Mouse (Mus musculus) ovary, adult 18-20 months (tissue): Measurements from ENCODE around the gene Eif2s2.

ENCODE experiments used
- DNase-seq: peaks from one replicate; pipeline ENCODE4 v3.0.0; 2022; ENCODE audit warnings: low spot score, mixed read lengths

The Eif2s2 gene

DNA sequence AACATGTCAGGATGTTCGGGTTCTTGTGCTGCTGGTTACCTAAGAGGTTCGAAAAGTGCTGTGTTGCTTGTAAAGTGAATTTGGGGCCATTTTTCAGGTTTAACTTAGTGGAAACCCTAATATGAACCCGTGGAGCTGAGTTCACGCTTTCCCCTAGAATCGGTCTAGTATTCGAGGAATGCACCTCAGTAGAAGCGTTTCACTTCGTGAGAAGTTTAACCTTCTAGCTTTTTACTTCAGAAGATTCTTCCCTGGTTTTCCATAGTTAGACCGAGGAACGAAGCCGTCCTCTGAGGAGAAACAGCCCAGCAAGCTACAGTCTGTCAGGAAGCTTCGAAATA lies 280 bp upstream of the Eif2s2 start:
- no peak for DNase-seq

DNA sequence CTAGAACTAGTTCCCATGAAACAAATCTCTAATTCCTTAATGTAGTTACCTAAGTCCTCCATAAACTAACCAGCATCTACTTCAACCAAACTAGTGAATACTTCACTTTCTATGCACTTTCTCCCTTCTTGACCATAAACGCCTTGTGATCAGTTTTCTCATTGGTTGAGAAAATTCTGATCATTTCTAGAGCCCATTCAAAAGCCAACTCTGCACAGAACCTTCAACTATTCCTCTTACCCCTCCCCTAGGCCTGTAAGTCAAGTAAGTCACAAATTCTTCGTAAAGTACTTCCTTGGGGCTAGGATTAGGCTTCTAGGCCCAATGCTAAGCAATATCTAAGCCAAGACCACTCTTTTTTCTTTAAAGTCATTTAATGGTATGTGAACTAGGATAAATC lies 1.1 kb downstream of the Eif2s2 start:
- no peak for DNase-seq

DNA sequence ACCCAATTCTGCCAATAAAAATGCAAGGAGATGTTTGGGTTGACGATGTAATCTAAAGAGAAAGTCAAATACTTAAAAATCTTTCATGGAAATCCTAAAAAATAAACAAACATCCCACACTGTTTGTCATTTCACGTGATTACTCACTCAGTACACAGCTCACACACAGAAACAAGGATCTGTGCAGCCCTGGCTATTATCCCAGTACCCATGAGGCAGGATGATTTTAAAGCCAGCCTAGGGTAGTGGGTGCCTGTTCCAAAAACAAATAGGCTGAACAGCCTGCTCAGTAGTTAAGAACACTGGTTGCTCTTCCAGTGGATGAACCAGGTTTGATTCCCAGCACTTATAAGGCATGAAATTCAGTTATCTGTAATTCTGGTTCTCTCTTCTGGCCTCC lies 16.1 kb downstream of the Eif2s2 start:
- no peak for DNase-seq

DNA sequence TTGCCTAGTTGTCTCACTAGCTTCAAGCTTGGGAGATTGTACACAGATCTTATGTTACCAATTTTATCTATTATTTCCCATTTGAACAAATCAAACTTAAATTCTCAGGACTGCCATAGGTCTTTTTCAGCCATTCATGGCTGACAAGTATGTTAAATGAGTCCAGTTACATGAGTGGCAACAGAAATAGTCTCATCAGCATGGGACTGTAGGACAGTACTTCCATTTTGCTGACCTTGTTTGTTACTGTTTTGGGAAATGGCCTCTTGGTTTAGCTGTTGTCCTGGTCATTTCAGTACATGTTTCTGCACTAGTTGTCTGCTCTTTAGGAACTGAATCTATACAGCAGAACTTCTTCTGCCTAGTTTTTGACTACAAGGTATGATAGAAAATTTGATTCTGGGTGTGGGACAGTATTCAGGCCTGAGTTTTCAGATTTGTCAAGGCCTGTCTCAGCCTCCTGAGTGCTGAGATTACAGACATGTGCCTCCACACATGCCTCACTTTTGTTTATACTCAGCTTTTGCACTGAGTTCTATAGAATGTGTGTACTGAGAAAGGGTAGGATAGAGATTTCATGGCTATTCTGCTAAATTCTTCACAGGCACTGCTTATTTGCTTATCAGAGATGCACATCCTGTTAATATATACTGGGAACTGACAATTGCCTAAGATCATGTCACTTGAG lies 22.6 kb downstream of the Eif2s2 start:
- no peak for DNase-seq

DNA sequence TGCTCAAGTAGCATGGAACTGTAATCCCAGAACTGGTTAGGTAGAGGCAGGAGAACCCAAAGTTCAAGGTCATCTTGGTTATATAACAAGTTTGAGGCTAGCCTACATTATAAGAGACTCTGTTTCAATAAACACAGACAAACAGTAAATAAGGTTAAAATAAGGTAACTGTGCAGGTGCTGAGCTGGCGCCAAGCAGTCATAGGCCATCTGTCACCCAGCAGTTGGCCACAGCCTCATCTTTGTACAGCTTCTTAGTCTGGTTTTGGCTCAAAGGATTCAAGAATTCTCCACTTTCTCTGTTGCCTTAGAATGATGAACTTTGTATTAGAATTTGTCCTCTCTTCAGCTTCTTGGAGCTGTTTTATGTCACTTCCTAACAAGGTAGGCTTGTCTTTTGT lies 24.6 kb downstream of the Eif2s2 start:
- DNase-seq: no peak

DNA sequence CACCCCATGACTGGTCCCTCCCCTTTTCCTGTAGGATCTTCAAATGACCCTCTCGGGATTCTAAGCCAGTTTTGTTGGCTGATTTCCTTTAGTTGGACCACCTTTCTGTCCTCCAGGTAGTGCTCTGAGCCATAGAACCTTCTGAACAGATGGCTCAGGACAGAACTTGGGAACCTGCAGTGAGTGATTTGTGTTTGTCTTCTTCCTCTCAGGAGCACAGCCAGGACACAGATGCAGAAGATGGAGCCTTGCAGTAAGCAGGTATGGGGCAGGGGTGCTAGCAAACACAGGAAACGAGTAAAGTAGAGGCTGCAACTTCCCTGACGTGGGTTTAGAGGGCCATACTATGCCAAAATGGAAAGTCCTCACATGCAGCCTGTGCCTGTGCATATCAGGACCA lies 27.0 kb downstream of the Eif2s2 start:
- no peak for DNase-seq

DNA sequence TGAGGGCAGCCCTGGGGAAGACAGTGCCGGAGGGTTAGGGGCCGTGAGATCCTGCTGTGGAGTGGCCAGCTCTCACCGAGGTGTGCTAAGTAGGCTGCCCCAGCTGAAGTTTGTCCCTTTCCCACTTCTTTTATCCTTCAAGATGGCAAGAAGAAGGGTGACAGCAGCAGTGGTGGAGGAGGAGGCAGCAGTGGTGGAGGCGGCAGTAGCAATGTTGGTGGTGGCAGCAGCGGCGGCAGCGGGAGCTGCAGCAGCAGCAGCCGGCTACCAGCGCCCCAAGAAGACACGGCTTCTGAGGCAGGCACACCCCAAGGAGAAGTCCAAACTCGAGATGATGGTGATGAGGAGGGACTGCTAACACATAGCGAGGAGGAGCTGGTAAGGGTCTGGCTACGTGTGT lies 29.1 kb downstream of the Eif2s2 start:
- DNase-seq: no peak

DNA sequence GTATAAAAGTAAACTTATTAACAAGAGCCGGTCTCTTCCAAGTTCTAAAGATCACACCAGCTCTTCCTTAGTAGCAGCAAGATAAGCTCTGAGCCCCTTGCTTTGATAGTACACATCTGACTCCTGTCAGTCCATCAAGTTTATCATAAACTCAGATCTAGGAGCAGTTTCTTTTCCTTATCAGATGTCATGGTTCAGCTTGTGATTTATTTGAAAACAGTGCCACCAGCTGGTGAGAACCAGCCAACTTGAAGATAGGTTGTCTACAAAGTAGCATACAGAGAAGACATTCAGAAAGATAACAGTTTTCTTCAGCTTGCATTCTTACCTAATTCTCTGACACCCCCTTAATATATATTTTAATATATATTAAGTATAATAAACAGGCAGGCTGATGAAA lies 37.4 kb downstream of the Eif2s2 start:
- no peak for DNase-seq

DNA sequence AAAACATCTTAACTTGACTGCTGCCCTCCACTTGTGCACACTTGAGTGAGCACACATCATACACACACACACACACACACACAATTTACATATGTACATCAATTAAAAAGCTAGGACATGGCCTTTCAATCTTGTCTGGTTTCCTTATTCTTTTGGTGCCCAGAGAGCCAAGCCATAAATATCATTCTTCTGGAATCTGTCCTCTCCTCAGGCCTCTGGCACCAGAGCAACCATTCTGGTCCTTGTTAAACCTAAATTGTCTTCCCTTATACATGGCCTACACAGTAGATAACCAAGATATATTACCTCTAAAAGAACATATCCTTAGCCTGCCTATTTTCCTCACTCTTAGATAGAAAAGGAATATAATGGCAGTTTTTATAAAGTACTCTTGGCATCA lies 44.6 kb downstream of the Eif2s2 start:
- DNase-seq: no peak

DNA sequence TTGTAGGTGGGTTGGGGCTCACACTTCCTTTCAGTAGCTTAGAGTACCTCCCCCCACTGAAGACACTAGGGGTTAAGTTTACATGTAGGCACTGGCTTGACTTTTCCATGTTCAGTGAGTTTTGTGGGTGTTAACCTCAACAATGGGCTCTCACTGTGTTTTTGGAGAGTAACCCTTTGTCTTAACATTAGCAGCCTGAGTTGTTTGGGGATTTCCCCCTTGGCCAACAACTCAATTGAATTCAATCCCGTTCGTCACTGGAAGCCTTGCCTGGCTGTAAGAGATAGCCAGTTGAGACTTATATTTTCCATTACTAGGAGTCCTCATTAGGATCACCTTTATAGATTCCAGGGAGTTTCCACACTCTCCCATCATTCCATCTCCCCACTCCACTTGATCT lies 56.2 kb downstream of the Eif2s2 start:
- no peak for DNase-seq

DNA sequence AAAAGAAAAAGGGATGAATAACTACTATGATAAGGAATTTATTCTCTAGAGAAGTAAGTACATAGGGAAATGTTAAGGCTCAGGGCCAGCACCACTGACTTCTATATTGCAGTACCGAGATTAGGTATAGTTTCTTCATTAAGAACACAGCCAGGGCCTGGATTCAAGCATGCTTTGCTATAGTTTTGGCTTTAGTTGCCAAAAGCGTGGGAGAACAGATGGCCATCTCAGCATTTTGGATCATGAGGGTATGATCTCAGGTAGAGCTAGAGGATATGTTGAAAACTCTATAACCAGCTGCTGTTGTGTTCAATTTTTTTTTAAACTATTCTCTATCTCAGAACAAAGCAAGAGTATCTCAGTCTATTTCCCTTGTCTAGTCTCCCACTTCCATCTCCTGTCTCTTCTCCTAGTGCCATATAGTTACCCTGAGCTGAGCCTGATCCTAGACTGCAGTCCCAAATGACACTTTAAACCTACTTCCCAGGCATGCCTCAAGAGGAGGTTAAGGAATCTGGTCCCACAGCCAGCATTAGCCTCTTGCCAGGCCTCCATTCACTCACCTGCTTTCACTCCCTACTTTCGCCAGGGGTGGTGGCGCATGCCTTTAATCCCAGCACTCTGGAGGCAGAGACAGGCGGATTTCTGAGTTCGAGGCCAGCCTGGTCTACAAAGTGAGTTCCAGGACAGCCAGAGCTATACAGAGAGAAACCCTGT lies 58.4 kb downstream of the Eif2s2 start:
- no peak for DNase-seq

DNA sequence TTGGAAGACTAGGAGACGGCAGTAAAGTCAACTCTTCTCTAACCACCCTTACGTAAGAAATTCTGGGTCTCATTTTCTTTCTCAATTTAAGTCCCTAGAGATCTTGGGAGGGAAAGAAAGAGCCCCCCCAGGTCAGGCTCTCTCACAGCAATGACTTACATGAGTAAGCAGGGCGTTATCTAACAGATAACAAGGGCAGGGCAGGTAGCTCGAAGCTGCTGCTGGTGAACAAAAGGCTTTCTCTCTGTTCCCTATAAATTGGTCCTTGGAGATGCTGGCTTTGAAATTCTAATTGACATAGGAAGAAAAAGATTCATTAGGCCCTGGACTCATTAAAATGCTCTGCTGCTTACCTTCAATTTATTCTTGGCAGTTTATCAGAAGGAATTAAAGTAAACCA lies 60.3 kb downstream of the Eif2s2 start:
- DNase-seq: no peak

DNA sequence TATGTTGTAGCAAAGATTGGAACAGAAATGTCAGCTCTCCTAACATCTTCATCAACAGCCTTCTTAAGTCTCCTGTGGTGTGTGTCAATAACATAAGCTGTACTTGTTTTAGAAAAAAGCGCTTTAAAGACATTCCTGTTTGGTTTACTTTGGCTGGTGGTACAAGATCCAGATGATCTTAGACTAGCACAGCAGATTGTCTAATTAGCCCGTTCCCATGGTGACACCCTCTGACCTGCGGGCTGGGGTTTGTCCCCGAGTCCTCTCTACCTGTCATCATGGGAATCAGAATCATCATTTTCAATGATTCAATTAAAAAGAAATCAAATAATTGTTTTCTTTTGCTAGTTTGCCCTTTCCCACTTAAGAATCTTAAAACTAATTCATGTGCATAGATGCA lies 65.2 kb downstream of the Eif2s2 start:
- no peak for DNase-seq

DNA sequence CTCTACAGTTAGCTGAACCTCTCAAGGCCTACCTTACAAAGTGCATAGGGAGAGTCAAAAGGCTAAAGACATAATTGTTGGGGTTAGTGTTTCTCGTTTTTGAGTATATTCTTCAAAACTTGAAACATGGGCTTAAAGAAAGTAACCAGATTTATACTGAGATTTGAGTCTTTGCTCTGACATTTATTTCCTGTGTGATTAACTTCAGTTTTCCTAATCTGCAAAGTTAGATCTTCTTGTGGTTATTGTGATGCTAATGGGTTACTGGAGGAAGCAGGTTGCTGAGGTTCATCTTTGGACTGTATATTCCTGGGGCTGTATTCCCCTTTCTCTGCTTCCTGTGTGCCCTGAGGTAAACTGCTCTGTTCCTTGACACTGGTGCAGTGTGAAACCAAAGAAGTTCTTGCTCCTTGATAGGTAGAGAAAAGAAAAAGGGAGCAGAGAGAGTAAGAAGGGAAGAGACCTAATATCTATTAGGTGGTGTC lies 66.6 kb downstream of the Eif2s2 start:
- no peak for DNase-seq
